Mouse (Mus musculus): ENCODE measurements around the gene Gm21830.
"Not testable (repeated sequence)": the region's sequence is repeated elsewhere in the genome, so short reads cannot be mapped to it uniquely, and the experiment has no call there.

Gm21830 gene

DNA sequence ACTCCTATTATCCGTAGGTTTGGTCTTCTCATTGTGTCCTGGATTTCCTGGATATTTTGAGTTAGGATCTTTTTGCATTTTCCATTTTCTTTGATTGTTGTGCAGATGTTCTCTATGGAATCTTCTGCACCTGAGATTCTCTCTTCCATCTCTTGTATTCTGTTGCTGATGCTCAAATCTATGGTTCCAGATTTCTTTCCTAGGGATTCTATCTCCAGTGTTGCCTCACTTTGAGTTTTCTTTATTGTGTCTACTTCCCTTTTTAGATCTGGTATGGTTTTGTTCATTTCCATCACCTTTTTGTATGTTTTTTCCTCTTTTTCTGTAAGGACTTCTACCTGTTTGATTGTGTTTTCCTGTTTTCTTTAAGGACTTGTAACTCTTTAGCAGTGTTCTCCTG lies at the start of gene Gm21830:
Gm21830 (plus strand) TSS at position 301 of the 400 bp plus-strand sequence.
- not testable (repeated sequence) for DNase-seq

DNA sequence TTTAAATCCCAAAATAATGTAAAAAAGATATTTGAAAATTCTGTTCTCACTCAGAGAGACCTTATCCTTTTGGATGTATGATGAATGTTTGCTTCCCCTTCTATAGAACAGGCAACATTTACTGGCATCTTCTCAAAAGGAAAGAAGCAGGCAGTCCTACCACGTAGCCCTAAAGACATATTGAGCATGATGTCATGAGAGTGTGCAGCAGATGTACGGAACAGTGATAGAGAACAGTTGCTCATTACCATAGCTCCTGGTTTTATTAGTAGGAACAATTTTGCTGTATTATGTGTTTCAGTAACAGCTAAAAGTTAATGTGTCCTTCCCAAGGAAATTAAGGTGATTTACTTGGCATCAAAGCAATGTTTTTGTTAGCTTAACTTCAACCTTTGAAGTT lies 49.0 kb upstream of the Gm21830 start:
- DNase-seq = no peak

DNA sequence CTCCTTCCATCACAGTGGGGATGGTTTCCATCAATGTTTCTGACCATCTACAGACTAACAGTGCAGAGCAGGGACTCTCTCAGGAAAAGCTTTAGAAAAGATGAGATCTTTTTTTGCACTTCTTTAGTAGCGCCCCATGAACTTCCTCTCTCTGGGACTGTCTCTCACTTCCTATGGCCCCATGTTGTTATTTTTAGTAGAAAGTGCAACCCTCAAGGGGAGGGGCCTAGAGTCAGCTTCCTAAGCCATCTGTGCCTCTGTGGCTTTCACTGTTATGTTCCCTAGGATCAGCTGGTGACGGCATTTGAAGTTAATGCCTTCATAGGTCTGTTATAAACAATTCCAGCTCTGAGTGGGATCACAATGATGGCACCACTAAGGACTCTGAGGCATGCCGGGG lies 35.0 kb upstream of the Gm21830 start:
- DNase-seq = no peak

DNA sequence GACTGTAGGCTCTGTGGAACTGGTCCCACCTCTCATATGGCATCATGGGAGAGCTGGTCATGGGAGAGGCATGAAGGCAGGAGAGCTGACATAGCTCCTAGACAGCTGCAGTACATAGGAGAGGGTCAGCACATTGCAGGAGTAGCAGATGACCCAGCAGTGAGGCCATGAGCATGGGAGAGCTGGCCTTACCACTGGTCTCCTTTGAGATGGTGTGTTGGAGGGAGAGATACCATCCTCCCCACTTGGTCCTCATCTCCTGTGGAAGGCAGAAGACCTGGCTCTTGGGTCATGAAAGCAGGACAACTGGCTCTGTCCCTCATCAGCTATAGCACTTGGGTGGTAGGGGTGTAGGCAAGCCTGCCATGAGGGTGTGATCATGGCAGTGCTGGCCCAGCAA lies 7.3 kb downstream of the Gm21830 start:
- DNase-seq = no peak

DNA sequence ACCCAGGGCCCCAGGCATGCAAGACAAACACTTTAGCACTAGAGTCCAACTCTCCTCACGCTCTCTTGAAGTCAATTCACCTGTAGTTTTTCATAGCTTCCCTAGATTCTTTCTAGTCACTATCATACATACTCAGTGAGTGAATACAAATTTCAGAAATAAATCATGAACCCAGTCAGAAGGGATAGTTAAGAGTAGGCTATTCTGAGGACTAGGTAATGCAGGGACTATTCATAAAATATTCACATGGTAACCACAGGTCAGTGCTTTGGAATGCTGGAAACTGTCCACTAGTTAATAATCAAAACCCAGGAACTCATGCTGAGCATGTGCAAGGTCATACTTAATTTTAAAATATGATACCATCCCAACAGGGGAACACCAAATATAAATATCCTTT lies 9.3 kb downstream of the Gm21830 start:
- DNase-seq = no peak

- no peak for DNase-seq
These were observed 19.6 kb downstream of the Gm21830 start, which contains the start of gene Gm26727 for GRCm38 (mm10) chr2:67433081-67433480. Gene Gm26727, minus strand, starts transcription at chr2:67433181.

DNA sequence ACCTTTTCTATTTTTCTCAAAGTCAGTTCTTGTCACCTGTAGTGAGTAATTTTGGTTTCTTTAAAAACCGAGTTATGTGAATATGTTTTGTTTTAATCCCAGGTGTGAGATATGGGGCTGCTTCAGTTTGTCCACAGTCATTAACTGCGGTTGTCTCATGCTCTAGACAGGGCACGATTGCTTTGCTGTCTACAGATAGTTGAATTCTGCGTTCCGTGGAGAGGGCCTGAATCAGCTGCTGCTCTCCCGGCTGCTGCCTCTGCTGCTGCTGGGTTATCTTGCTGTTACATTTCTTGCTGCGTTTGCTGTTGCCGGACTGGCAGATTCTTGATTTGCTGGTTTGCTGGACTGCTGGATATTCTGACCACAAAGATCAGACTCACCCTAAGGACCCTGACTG lies 24.8 kb downstream of the Gm21830 start:
- no peak for DNase-seq

DNA sequence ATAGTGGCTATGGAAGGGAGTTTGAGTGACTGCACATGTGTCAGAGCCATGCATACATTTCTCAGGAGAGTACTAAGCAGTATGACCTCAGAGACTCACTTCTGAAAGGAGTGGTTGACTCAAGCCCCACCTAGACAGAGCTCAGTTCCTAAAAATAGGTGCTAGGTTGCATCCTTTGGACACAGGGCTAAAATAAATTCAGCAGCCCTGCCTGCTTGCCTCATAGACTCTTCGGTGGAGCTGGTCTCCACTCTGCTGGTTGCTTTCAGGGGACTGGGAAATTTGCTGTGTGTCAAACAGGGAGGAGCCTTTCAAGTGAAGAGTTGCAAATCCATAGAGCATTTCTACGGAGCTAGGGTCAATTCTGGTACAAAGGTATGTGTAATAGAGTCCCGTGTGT lies 32.3 kb downstream of the Gm21830 start, which contains the start of gene Xirp2:
Xirp2 (plus strand) TSS at position 223 of the 400 bp plus-strand sequence.
- no peak for DNase-seq

GRCm38 (mm10) chr2:67446772-67447171 lies 33.2 kb downstream of the Gm21830 start:
- no peak for DNase-seq

DNA sequence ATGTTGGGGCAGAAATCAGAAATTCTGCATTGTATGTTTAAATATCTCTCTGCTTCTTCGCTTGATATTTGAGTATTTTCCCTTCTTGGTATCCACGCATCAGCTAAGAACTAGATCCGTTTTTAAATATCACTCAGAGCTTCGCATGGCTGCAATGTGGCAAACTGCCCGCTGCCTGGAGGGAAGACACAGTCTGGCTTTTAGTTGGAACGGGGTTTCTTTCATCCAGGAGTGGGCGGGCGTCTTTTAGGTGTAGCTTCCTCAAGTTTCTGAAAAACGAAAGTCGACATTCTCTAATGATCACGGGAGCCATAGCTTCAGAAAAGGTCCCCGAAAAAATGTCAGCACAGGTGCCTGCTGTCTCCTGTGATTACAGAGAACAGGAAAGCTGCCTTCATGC lies 33.7 kb downstream of the Gm21830 start:
- DNase-seq = peak; percentile 81 to 85

GRCm38 (mm10) chr2:67460857-67461256 lies 47.3 kb downstream of the Gm21830 start:
- DNase-seq = no peak

GRCm38 (mm10) chr2:67467036-67467435 lies 53.5 kb downstream of the Gm21830 start:
- DNase-seq = no peak

DNA sequence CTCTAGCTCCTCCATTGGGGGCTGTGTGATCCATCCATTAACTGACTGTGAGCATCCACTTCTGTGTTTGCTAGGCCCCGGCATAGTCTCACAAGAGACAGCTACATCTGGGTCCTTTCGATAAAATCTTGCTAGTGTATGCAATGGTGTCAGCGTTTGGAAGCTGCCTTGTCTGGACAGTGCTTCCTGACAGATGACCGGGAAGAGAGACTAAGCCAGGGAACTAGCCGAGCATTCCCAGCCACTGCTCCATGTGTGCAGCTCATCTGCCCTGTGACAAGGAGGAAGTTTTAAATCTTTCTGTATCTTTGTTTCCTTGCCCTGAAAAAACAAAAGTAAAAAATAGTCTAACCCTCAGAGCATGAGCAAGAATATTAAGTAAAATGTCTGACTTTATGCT lies 56.5 kb downstream of the Gm21830 start:
- DNase-seq = not testable (repeated sequence)

DNA sequence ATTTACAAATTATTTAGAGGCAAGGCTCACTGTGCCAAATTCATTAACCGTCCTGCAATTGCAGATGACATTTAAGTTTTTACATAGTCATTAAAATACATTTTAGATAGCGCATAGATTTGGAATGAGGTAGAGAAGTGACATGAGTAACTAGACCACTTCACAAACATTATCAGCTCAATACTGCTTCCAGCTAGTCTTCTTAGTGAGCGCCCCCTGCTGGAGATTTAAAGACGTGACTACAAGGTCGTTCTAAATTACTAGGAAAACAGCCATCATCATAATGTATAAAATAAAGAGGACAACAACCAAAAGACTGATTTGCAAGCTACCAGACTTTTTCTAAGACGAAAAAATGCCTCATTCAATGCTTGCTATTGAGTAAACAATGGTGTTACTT lies 64.2 kb downstream of the Gm21830 start:
- DNase-seq = peak; percentile 86 to 89

GRCm38 (mm10) chr2:67481051-67481450 lies 67.5 kb downstream of the Gm21830 start:
- no peak for DNase-seq
